Mouse (Mus musculus) heart, postnatal 0 days (tissue): ENCODE data around the gene Prune1. TPM values are rescaled to one million over a fixed set of nuclear protein-coding genes. Genes with fewer than 3 reads are reported as not detected.
"Not testable (repeated sequence)": the region's sequence is repeated elsewhere in the genome, so short reads cannot be mapped to it uniquely, and the experiment has no call there.

Source experiments
- ATAC-seq: fragments of 200-750 bp; cut with Nextera tagmentation; 2 replicates; pipeline ENCODE4 v1.8.0; 2017; ENCODE audit warnings: low read depth, moderate number of reproducible peaks, moderate library complexity; ENCODE audit not compliant: insufficient read depth
- DNase-seq: peaks from one replicate; pipeline ENCODE4 v3.0.0-alpha.2; 2016; ENCODE audit warnings: low spot score
- H3K27ac ChIP-seq: fragments of 300-500 bp; sonication (generic); 2 replicates; pipeline ENCODE4 v1.5.1; 2014; ENCODE audit warnings: low read depth, mild to moderate bottlenecking
- H3K27me3 ChIP-seq: fragments of 300-500 bp; sonication (generic); 2 replicates; pipeline ENCODE4 v1.6.1; 2014; ENCODE audit warnings: low read length, mixed read lengths; ENCODE audit not compliant: control insufficient read depth, insufficient read depth
- H3K36me3 ChIP-seq: fragments of 300-500 bp; sonication (generic); replicated peaks from 2 replicates; pipeline ENCODE4 v1.6.1; 2014; ENCODE audit warnings: low read length, mixed read lengths; ENCODE audit not compliant: control insufficient read depth, insufficient read depth
- H3K4me1 ChIP-seq: fragments of 300-500 bp; sonication (generic); 2 replicates; pipeline ENCODE4 v1.6.1; 2014; ENCODE audit warnings: antibody characterized with exemption; ENCODE audit not compliant: control insufficient read depth, insufficient read depth
- H3K4me2 ChIP-seq: fragments of 300-500 bp; sonication (generic); 2 replicates; pipeline ENCODE4 v1.6.1; 2014; ENCODE audit warnings: low read depth, mild to moderate bottlenecking, low read length, moderate library complexity
- H3K4me3 ChIP-seq: fragments of 300-500 bp; sonication (generic); 2 replicates; pipeline ENCODE4 v1.5.1; 2014; ENCODE audit warnings: low read depth, low read length
- H3K9ac ChIP-seq: fragments of 300-500 bp; sonication (generic); replicated peaks from 2 replicates; pipeline ENCODE4 v1.6.1; 2014; ENCODE audit warnings: low read depth, low read length, mixed read lengths
- H3K9me3 ChIP-seq: fragments of 300-500 bp; sonication (generic); replicated peaks from 2 replicates; pipeline ENCODE4 v1.6.1; 2016; ENCODE audit warnings: low read length; ENCODE audit not compliant: control insufficient read depth
- CTCF ChIP-seq: IDR thresholded peaks from 2 replicates; pipeline ENCODE4 v1.5.1; 2016; ENCODE audit warnings: antibody characterized with exemption, control low read depth, low read depth
- EP300 ChIP-seq: IDR thresholded peaks from 2 replicates; pipeline ENCODE4 v1.6.1; 2016; ENCODE audit warnings: antibody characterized with exemption, low read depth
- WGBS: fragments of 180-500 bp; shearing (Covaris S2); extraction: QIAGEN DNeasy Blood & Tissue Kit; methylation state at CpG from one replicate; pipeline ENCODE4 v1.1.7; 2014; 5-methylcytosine and 5-hydroxymethylcytosine counted together
- polyA plus RNA-seq: library from polyadenylated mRNA; unstranded; fragments of >200 nt; fragmentation: Nextera tagmentation; extraction: Ambion mirVana; gene quantifications from 2 replicates; pipeline ENCODE4 v1.2.1, GENCODE M21; 2015
- total RNA-seq: library from RNA; depleted of rRNA; stranded (reverse); fragments of >200 nt; gene quantifications from 2 replicates; pipeline ENCODE4 v1.2.3, GENCODE M21; 2014; ENCODE audit warnings: low replicate concordance; rRNA removed

The Prune1 gene
- total and polyA plus RNA-seq, 2 experiments from 2014 or later = 23.0 to 28.6 TPM

DNA sequence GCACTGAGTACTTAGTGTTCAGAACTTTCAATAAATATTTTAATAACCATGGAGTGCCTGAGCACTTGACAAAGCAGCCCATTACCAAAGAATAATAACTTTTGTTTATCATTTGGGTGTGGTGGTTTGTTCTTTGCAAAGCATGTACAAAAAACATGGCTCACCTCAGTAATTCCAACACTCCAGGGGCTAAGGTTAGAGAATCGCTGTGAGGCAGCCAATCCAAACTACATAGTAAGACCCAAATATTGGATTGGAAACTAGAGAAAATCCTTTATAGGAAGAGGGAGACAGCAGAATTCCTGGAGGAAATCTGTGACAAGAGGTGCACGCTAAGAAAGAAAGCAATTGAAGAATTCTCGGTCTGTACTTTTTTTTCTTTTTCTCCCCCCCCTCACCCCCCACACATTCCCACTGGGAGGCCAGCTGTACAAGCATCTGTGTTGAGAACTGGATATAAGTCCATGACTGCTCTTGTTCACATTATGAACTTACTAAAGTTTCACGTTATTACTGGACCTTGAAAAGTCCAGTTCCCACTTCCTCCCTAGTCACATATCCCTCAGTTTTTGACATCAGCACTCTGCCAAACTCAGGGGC lies 65.1 kb downstream of the Prune1 start:
- H3K4me2 ChIP-seq = peak overlapping the region; percentile 63
- H3K4me1 ChIP-seq = peaks cover 11% of the 10 kb centered on the region; the same call in 1 of the 2 replicates
- ATAC-seq (peak; percentile 45), DNase-seq (no peak)
- H3K36me3 ChIP-seq = peaks cover 34% of the 10 kb centered on the region
- peak overlapping the region; percentile 98 for H3K27ac ChIP-seq
- H3K9ac ChIP-seq = peak overlapping the region; percentile 87
- no peaks in the 10 kb centered on the region for H3K9me3 ChIP-seq
- H3K27me3 ChIP-seq = no peaks in the 10 kb centered on the region
- no peak for TF ChIP-seq CTCF
- no peak for TF ChIP-seq EP300
- H3K4me3 ChIP-seq = peak overlapping the region; percentile 84
- 15% methylated on average over 4 of the region's 4 CpGs for WGBS

DNA sequence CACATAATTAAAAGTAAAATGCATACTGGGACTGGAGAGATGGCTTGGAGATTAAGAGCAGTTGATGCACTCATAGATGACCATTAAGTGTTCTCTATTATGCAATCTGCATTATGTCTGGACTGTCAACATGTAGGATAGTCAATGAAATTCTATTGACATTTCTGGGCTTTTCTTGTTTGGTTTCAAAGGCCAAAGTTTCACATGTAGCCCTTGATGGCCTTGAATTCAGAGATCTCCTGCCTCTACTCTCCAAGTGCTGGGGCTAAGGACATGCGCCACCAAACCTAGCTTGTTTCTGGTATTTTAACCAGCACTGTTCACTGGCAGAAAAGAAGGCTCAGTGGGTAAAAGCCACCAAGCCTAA lies 68.3 kb downstream of the Prune1 start:
- H3K36me3 ChIP-seq = peaks cover 35% of the 10 kb centered on the region
- no peak overlapping the region for H3K27ac ChIP-seq
- no peaks in the 10 kb centered on the region for H3K9me3 ChIP-seq
- H3K4me1 ChIP-seq = peaks cover 11% of the 10 kb centered on the region; the same call in 1 of the 2 replicates
- H3K4me2 ChIP-seq = no peak overlapping the region
- H3K27me3 ChIP-seq = no peaks in the 10 kb centered on the region
- WGBS = 92% methylated on average over 1 of the region's 1 CpGs
- H3K4me3 ChIP-seq = no peak overlapping the region
- H3K9ac ChIP-seq = no peak overlapping the region
- ATAC-seq = no peak
- no peak for DNase-seq
- TF ChIP-seq CTCF (no peak), EP300 (no peak)

DNA sequence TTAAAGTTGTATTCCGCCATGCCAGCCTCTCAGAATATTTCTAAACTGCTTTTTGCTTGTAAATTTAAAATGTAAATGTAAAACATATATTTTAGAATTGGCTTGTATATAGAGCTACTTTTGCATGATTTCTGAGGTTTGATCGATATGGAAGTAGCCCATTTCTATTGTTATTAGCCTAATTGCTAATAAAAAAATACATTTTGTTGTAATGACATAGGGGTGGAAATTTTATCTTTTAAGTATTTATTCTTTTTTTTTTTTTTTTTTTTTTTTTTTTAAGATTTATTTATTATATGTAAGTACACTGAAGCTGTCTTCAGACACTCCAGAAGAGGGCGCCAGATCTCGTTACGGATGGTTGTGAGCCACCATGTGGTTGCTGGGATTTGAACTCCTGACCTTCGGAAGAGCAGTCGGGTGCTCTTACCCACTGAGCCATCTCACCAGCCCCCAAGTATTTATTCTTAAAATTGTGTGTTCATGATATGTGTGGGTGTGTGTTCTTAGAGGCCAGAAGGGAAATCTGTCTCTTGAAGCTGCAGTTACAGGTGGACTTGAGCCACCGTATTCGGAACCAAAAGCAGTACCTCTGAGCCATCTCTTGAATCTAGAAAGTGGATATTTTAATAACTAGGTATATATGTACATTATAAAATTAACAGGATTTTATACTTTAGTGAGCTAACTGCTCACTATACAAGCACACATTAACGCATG lies 68.8 kb downstream of the Prune1 start:
- H3K4me3 ChIP-seq, DNase-seq, H3K4me2 ChIP-seq, H3K4me1 ChIP-seq, H3K27ac ChIP-seq, H3K27me3 ChIP-seq, H3K9ac ChIP-seq, ATAC-seq, H3K9me3 ChIP-seq: not testable (repeated sequence)
- H3K36me3 ChIP-seq = peaks cover 38% of the 10 kb centered on the region
- 94% methylated on average over 7 of the region's 10 CpGs for WGBS

DNA sequence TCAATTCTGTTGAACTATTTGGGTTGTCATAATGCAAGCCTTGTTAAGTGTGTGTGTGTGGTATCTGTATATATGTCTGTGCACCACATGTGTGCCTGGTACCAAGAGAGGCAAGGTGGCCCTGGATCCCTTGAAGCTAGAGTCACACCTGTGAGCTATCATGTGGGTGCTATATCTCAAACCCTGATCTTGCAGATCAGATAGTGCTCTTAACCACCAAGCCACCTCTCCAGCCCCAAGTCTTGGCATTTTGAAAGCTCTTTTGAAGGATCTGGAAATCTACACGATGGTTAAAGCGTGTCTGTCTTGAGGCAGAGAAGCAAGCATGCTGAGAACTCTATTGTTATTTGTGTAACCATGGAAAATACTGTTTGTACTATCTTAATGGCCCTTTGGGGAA lies 71.3 kb downstream of the Prune1 start:
- Histone ChIP-seq H3K27ac (no peak overlapping the region), H3K36me3 (peaks cover 48% of the 10 kb centered on the region), H3K4me3 (no peak overlapping the region), H3K27me3 (no peaks in the 10 kb centered on the region), H3K9ac (no peak overlapping the region), H3K4me2 (no peak overlapping the region), H3K4me1 (no peaks in the 10 kb centered on the region), H3K9me3 (no peaks in the 10 kb centered on the region)
- ATAC-seq (no peak), DNase-seq (no peak)
- WGBS = 69% methylated on average over 2 of the region's 2 CpGs
- TF ChIP-seq EP300 = no peak
- TF ChIP-seq CTCF = no peak

DNA sequence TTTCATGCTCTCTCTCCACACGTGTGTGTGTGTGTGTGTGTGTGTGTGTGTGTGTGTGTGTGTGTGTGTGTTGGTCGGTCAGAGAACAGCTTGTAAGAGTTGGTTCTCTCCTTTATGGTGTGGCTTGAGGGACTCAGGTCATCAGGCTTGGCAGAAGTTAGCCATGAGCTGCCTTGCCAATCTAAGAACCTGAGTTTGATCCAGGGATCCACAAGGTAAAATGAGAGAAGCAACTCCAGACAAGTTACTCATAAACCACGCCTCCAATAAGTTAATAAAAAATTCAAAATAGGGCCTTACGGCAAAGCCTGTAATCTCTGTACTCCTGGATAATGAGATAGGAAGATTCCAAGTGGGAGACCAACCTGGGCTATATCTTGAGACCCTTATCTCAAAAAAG lies 73.6 kb downstream of the Prune1 start:
- no peaks in the 10 kb centered on the region for H3K9me3 ChIP-seq
- TF ChIP-seq CTCF = no peak
- no peak for TF ChIP-seq EP300
- no peak overlapping the region for H3K4me2 ChIP-seq
- H3K36me3 ChIP-seq = peaks cover 50% of the 10 kb centered on the region
- no peak for DNase-seq
- no peak for ATAC-seq
- H3K4me3 ChIP-seq = no peak overlapping the region
- WGBS = 90% methylated on average over 4 of the region's 4 CpGs
- H3K9ac ChIP-seq = no peak overlapping the region
- no peak overlapping the region for H3K27ac ChIP-seq
- H3K4me1 ChIP-seq = no peaks in the 10 kb centered on the region
- no peaks in the 10 kb centered on the region for H3K27me3 ChIP-seq

DNA sequence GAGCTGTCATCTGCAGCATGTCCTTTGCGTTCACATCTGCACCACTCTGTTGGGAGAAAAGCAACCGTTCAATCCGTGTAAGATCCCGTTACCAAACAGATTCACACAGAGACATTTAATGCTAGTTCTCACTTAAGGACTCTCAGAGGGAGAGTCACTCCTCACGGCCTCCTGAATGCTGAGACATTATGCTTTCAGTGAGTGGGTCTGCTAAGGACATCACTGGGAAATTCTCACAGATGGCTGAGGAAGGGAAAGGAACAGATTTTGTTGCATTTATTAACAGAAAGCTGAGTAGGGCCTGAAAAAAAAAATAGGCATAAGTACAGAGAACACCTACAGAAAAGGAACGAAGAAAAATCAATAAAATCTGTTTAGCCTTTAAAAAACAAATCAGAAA lies 78.0 kb downstream of the Prune1 start:
- ATAC-seq (no peak), DNase-seq (no peak)
- H3K27me3 ChIP-seq = no peaks in the 10 kb centered on the region
- H3K4me2 ChIP-seq = no peak overlapping the region
- H3K4me1 ChIP-seq = no peaks in the 10 kb centered on the region
- 89% methylated on average over 6 of the region's 6 CpGs for WGBS
- H3K9me3 ChIP-seq = no peaks in the 10 kb centered on the region
- H3K27ac ChIP-seq = no peak overlapping the region
- H3K36me3 ChIP-seq = peaks cover 84% of the 10 kb centered on the region
- TF ChIP-seq CTCF = no peak
- no peak for TF ChIP-seq EP300
- no peak overlapping the region for H3K9ac ChIP-seq
- no peak overlapping the region for H3K4me3 ChIP-seq

Other genes starting within 250 kb of the Prune1 start
- 190 and 210 TPM in 2 replicates for gene Psmd4, start 239.5 kb downstream of the Prune1 start, total RNA-seq
- 205 and 208 TPM in 2 replicates for gene Psmd4, start 239.5 kb downstream of the Prune1 start, polyA plus RNA-seq
- gene Pip5k1a, start 175.1 kb downstream of the Prune1 start, total RNA-seq = 36.6 and 50.5 TPM in 2 replicates
- gene Pip5k1a, start 175.1 kb downstream of the Prune1 start, polyA plus RNA-seq = 13.8 and 14.5 TPM in 2 replicates
- gene Vps72, start 171.1 kb downstream of the Prune1 start, total RNA-seq = 54.9 and 69.3 TPM in 2 replicates
- gene Vps72, start 171.1 kb downstream of the Prune1 start, polyA plus RNA-seq = 60.8 and 66.9 TPM in 2 replicates
- 1.2 and 14.3 TPM in 2 replicates for gene Tmod4, start 157.6 kb downstream of the Prune1 start, total RNA-seq
- gene Tmod4, start 157.6 kb downstream of the Prune1 start, polyA plus RNA-seq = 2.7 and 2.9 TPM in 2 replicates
- gene Scnm1, start 148.1 kb downstream of the Prune1 start, total RNA-seq = 16.7 and 38.2 TPM in 2 replicates
- gene Scnm1, start 148.1 kb downstream of the Prune1 start, polyA plus RNA-seq = 57.6 and 57.7 TPM in 2 replicates
- 6.1 and 7.1 TPM in 2 replicates for gene Lysmd1, start 148.0 kb downstream of the Prune1 start, total RNA-seq
- 8.7 and 10.4 TPM in 2 replicates for gene Lysmd1, start 148.0 kb downstream of the Prune1 start, polyA plus RNA-seq
- gene Tnfaip8l2, start 139.7 kb downstream of the Prune1 start, total RNA-seq = 0.27 and 5.4 TPM in 2 replicates
- 2.7 and 2.8 TPM in 2 replicates for gene Tnfaip8l2, start 139.7 kb downstream of the Prune1 start, polyA plus RNA-seq
- gene Sema6c, start 121.6 kb downstream of the Prune1 start, total RNA-seq = 6.8 and 14.8 TPM in 2 replicates
- gene Sema6c, start 121.6 kb downstream of the Prune1 start, polyA plus RNA-seq = 1.2 and 1.8 TPM in 2 replicates
- 6.6 and 7.2 TPM in 2 replicates for gene Gabpb2, start 64.2 kb downstream of the Prune1 start, total RNA-seq
- 3.1 TPM in 2 replicates for gene Gabpb2, start 64.2 kb downstream of the Prune1 start, polyA plus RNA-seq
- 75.5 and 78.2 TPM in 2 replicates for gene Cdc42se1, start 53.3 kb downstream of the Prune1 start, total RNA-seq
- 33.6 TPM in 2 replicates for gene Cdc42se1, start 53.3 kb downstream of the Prune1 start, polyA plus RNA-seq
- gene Mllt11, start 49.9 kb downstream of the Prune1 start, total RNA-seq = 4.3 and 6.1 TPM in 2 replicates
- 8.9 and 9.0 TPM in 2 replicates for gene Mllt11, start 49.9 kb downstream of the Prune1 start, polyA plus RNA-seq
- 1.1 TPM in 1 of 2 replicates, not detected in the other for gene Gm128, start 40.5 kb downstream of the Prune1 start, total RNA-seq
- 0.07 TPM in 1 of 2 replicates, not detected in the other for gene Gm128, start 40.5 kb downstream of the Prune1 start, polyA plus RNA-seq
- 3.9 TPM in 1 of 2 replicates, not detected in the other for gene Bnipl, start 30.9 kb downstream of the Prune1 start, total RNA-seq
- not detected in 2 replicates for gene Bnipl, start 30.9 kb downstream of the Prune1 start, polyA plus RNA-seq
- 28.0 and 64.4 TPM in 2 replicates for gene Mindy1, start 731 bp downstream of the Prune1 start, total RNA-seq
- 27.8 and 28.4 TPM in 2 replicates for gene Mindy1, start 731 bp downstream of the Prune1 start, polyA plus RNA-seq
- gene Anxa9, start 25.1 kb upstream of the Prune1 start, total RNA-seq = 0.11 and 0.15 TPM in 2 replicates
- 0.49 and 0.67 TPM in 2 replicates for gene Anxa9, start 25.1 kb upstream of the Prune1 start, polyA plus RNA-seq
- gene Cers2, start 32.7 kb upstream of the Prune1 start, total RNA-seq = 108 and 126 TPM in 2 replicates
- 88.4 and 89.4 TPM in 2 replicates for gene Cers2, start 32.7 kb upstream of the Prune1 start, polyA plus RNA-seq
- gene Setdb1, start 75.1 kb upstream of the Prune1 start, total RNA-seq = 9.5 and 11.3 TPM in 2 replicates
- 7.9 and 8.0 TPM in 2 replicates for gene Setdb1, start 75.1 kb upstream of the Prune1 start, polyA plus RNA-seq
- gene 4930558C23Rik, start 120.8 kb upstream of the Prune1 start, total RNA-seq = not detected in 2 replicates
- gene 4930558C23Rik, start 120.8 kb upstream of the Prune1 start, polyA plus RNA-seq = not detected in 2 replicates
- 20.6 and 22.4 TPM in 2 replicates for gene Arnt, start 152.3 kb upstream of the Prune1 start, total RNA-seq
- gene Arnt, start 152.3 kb upstream of the Prune1 start, polyA plus RNA-seq = 20.1 and 23.0 TPM in 2 replicates
- gene Ctsk, start 217.2 kb upstream of the Prune1 start, total RNA-seq = 5.4 and 11.6 TPM in 2 replicates
- 18.9 and 19.7 TPM in 2 replicates for gene Ctsk, start 217.2 kb upstream of the Prune1 start, polyA plus RNA-seq
- 6.4 and 9.9 TPM in 2 replicates for gene Ctss, start 244.7 kb upstream of the Prune1 start, total RNA-seq
- 17.0 and 17.5 TPM in 2 replicates for gene Ctss, start 244.7 kb upstream of the Prune1 start, polyA plus RNA-seq